Mouse (Mus musculus): Measurements from ENCODE around the gene Calml4.
"Not testable (repeated sequence)": the region's sequence is repeated elsewhere in the genome, so short reads cannot be mapped to it uniquely, and the experiment has no call there.

Gene Calml4

GRCm38 (mm10) chr9:62857719-62858261, at the start of gene Calml4:
Gene Calml4, plus strand, starts transcription at chr9:62858080.
- DNase-seq (ENCODE audit: low spot score in 2 of 2), result no peak

GRCm38 (mm10) chr9:62810095-62810494, 47.8 kb upstream of the Calml4 start:
- DNase-seq (ENCODE audit: low spot score in 2 of 2), result no peak

GRCm38 (mm10) chr9:62810543-62811515, 47.1 kb upstream of the Calml4 start:
- DNase-seq (ENCODE audit: low spot score in 2 of 2), result peak; percentile 31 to 35

GRCm38 (mm10) chr9:62811516-62812121, 46.3 kb upstream of the Calml4 start, which contains the start of gene Fem1b:
Gene Fem1b, minus strand, starts transcription at chr9:62811934.
- DNase-seq (ENCODE audit: low spot score in 2 of 2), result peak; percentile 89 to 93

- DNase-seq (ENCODE audit: low spot score in 2 of 2), result no peak
Observed at GRCm38 (mm10) chr9:62812216-62813049, 45.4 kb upstream of the Calml4 start.

GRCm38 (mm10) chr9:62814751-62815150, 43.1 kb upstream of the Calml4 start:
- no peak for DNase-seq (ENCODE audit: low spot score in 2 of 2)

- no peak for DNase-seq (ENCODE audit: low spot score in 2 of 2)
Observed at GRCm38 (mm10) chr9:62816323-62817098, 41.4 kb upstream of the Calml4 start.

GRCm38 (mm10) chr9:62817099-62817571, 40.7 kb upstream of the Calml4 start:
- peak; percentile 51 to 64 for DNase-seq (ENCODE audit: low spot score in 2 of 2)

GRCm38 (mm10) chr9:62817828-62818614, 39.9 kb upstream of the Calml4 start:
- DNase-seq (ENCODE audit: low spot score in 2 of 2), result no peak

GRCm38 (mm10) chr9:62819494-62819893, 38.4 kb upstream of the Calml4 start:
- no peak for DNase-seq (ENCODE audit: low spot score in 2 of 2)

GRCm38 (mm10) chr9:62819910-62820309, 38.0 kb upstream of the Calml4 start:
- not testable (repeated sequence) for DNase-seq (ENCODE audit: low spot score in 2 of 2)

- DNase-seq (ENCODE audit: low spot score in 2 of 2), result no peak
Observed at GRCm38 (mm10) chr9:62820829-62821228, 37.1 kb upstream of the Calml4 start.

GRCm38 (mm10) chr9:62821811-62822210, 36.1 kb upstream of the Calml4 start:
- no peak for DNase-seq (ENCODE audit: low spot score in 2 of 2)

GRCm38 (mm10) chr9:62825791-62826393, 32.0 kb upstream of the Calml4 start:
- DNase-seq (ENCODE audit: low spot score in 2 of 2), result no peak

GRCm38 (mm10) chr9:62826456-62826855, 31.4 kb upstream of the Calml4 start:
- DNase-seq (ENCODE audit: low spot score in 2 of 2), result no peak

GRCm38 (mm10) chr9:62827939-62828652, 29.8 kb upstream of the Calml4 start:
- peak in 1 of 2 experiments; percentile 48 for DNase-seq (ENCODE audit: low spot score in 2 of 2)

- peak; percentile 93 to 95 for DNase-seq (ENCODE audit: low spot score in 2 of 2)
Observed at GRCm38 (mm10) chr9:62828662-62829086, 29.2 kb upstream of the Calml4 start.

GRCm38 (mm10) chr9:62829877-62830276, 28.0 kb upstream of the Calml4 start:
- no peak for DNase-seq (ENCODE audit: low spot score in 2 of 2)

- no peak for DNase-seq (ENCODE audit: low spot score in 2 of 2)
Observed at GRCm38 (mm10) chr9:62834906-62835305, 23.0 kb upstream of the Calml4 start.
